Mouse (Mus musculus): ENCODE results near the gene Adgrl1. TPM values are rescaled to one million over a fixed set of nuclear protein-coding genes. Genes with fewer than 3 reads are reported as not detected.
"Not testable (repeated sequence)": the region's sequence is repeated elsewhere in the genome, so short reads cannot be mapped to it uniquely, and the experiment has no call there.

The Adgrl1 gene
- total RNA-seq, 1 experiment: 119 TPM

- no peak for TF ChIP-seq CHD2 (IDR thresholded peaks at IDR 0.05; ENCODE audit: low read depth, low read length)
- TF ChIP-seq HCFC1 (IDR thresholded peaks at IDR 0.05; ENCODE audit: borderline replicate concordance, insufficient read depth, low read length): no peak
- TF ChIP-seq ZC3H11A (IDR thresholded peaks at IDR 0.05; ENCODE audit: borderline replicate concordance, low read depth, low read length): no peak
- TF ChIP-seq MAFK (IDR thresholded peaks at IDR 0.05; ENCODE audit: insufficient read depth, low read depth, low read length): no peak
- no peak for TF ChIP-seq ZNF384 (IDR thresholded peaks at IDR 0.05; ENCODE audit: low read depth, low read length)
- Histone ChIP-seq H3K27ac (ENCODE audit: insufficient read depth, low read depth, low read length, poor library complexity, severe bottlenecking) (no peak overlapping the region), H3K4me3 (ENCODE audit: insufficient read depth in 1 of 2, low read depth in 1 of 2, low read length in 2 of 2, poor library complexity in 1 of 2, severe bottlenecking in 1 of 2) (no peak overlapping the region), H3K9me3 (ENCODE audit: control insufficient read depth, insufficient read depth, low read depth, low read length) (no peaks in the 10 kb centered on the region), H3K4me1 (ENCODE audit: control insufficient read depth in 2 of 2, insufficient read depth in 2 of 2, low read length in 2 of 2, poor library complexity in 1 of 2) (no peaks in the 10 kb centered on the region; a peak in 1 of 4 replicates), H3K36me3 (ENCODE audit: control insufficient read depth, insufficient read depth, low read length, poor library complexity, severe bottlenecking) (peaks cover 10% of the 10 kb centered on the region; the same call in 1 of the 2 replicates), H3K9ac (ENCODE audit: insufficient read depth, low read depth, low read length, poor library complexity, severe bottlenecking) (no peak overlapping the region)
- DNase-seq (ENCODE audit: low read depth, low spot score): no peak
- in situ Hi-C loops (cut with MboI; ENCODE audit: low sequenced_read_pairs in 2 of 2, unreplicated experiment in 2 of 2): no loop called here
Observed at GRCm38 (mm10) chr8:83980845-83981244, 80.9 kb downstream of the Adgrl1 start.

GRCm38 (mm10) chr8:83981533-83981932 lies 81.6 kb downstream of the Adgrl1 start:
- no peak overlapping the region for H3K4me3 ChIP-seq (ENCODE audit: insufficient read depth in 1 of 2, low read depth in 1 of 2, low read length in 2 of 2, poor library complexity in 1 of 2, severe bottlenecking in 1 of 2)
- H3K36me3 ChIP-seq (ENCODE audit: control insufficient read depth, insufficient read depth, low read length, poor library complexity, severe bottlenecking): peaks cover 11% of the 10 kb centered on the region; the same call in 1 of the 2 replicates
- no peaks in the 10 kb centered on the region; a peak in 1 of 4 replicates for H3K4me1 ChIP-seq (ENCODE audit: control insufficient read depth in 2 of 2, insufficient read depth in 2 of 2, low read length in 2 of 2, poor library complexity in 1 of 2)
- no peak for DNase-seq (ENCODE audit: low read depth, low spot score)
- no peak overlapping the region for H3K27ac ChIP-seq (ENCODE audit: insufficient read depth, low read depth, low read length, poor library complexity, severe bottlenecking)
- no peaks in the 10 kb centered on the region for H3K9me3 ChIP-seq (ENCODE audit: control insufficient read depth, insufficient read depth, low read depth, low read length)
- in situ Hi-C loops (cut with MboI; ENCODE audit: low sequenced_read_pairs in 2 of 2, unreplicated experiment in 2 of 2): no loop called here
- no peak overlapping the region for H3K9ac ChIP-seq (ENCODE audit: insufficient read depth, low read depth, low read length, poor library complexity, severe bottlenecking)
- TF ChIP-seq CHD2 (IDR thresholded peaks at IDR 0.05; ENCODE audit: low read depth, low read length): no peak
- no peak for TF ChIP-seq HCFC1 (IDR thresholded peaks at IDR 0.05; ENCODE audit: borderline replicate concordance, insufficient read depth, low read length)
- no peak for TF ChIP-seq MAFK (IDR thresholded peaks at IDR 0.05; ENCODE audit: insufficient read depth, low read depth, low read length)
- TF ChIP-seq ZC3H11A (IDR thresholded peaks at IDR 0.05; ENCODE audit: borderline replicate concordance, low read depth, low read length): no peak
- no peak for TF ChIP-seq ZNF384 (IDR thresholded peaks at IDR 0.05; ENCODE audit: low read depth, low read length)

GRCm38 (mm10) chr8:83982449-83982848 lies 82.5 kb downstream of the Adgrl1 start:
- TF ChIP-seq CHD2 (IDR thresholded peaks at IDR 0.05; ENCODE audit: low read depth, low read length) (no peak), HCFC1 (IDR thresholded peaks at IDR 0.05; ENCODE audit: borderline replicate concordance, insufficient read depth, low read length) (no peak), ZC3H11A (IDR thresholded peaks at IDR 0.05; ENCODE audit: borderline replicate concordance, low read depth, low read length) (no peak), MAFK (IDR thresholded peaks at IDR 0.05; ENCODE audit: insufficient read depth, low read depth, low read length) (no peak), ZNF384 (IDR thresholded peaks at IDR 0.05; ENCODE audit: low read depth, low read length) (no peak)
- Histone ChIP-seq H3K27ac (ENCODE audit: insufficient read depth, low read depth, low read length, poor library complexity, severe bottlenecking) (no peak overlapping the region), H3K9me3 (ENCODE audit: control insufficient read depth, insufficient read depth, low read depth, low read length) (no peaks in the 10 kb centered on the region), H3K9ac (ENCODE audit: insufficient read depth, low read depth, low read length, poor library complexity, severe bottlenecking) (no peak overlapping the region), H3K36me3 (ENCODE audit: control insufficient read depth, insufficient read depth, low read length, poor library complexity, severe bottlenecking) (peaks cover 17% of the 10 kb centered on the region; the same call in 1 of the 2 replicates), H3K4me1 (ENCODE audit: control insufficient read depth in 2 of 2, insufficient read depth in 2 of 2, low read length in 2 of 2, poor library complexity in 1 of 2) (no peaks in the 10 kb centered on the region; a peak in 1 of 4 replicates), H3K4me3 (ENCODE audit: insufficient read depth in 1 of 2, low read depth in 1 of 2, low read length in 2 of 2, poor library complexity in 1 of 2, severe bottlenecking in 1 of 2) (no peak overlapping the region)
- no peak for DNase-seq (ENCODE audit: low read depth, low spot score)
- in situ Hi-C loops (cut with MboI; ENCODE audit: low sequenced_read_pairs in 2 of 2, unreplicated experiment in 2 of 2): no loop called here

- in situ Hi-C loops (cut with MboI; ENCODE audit: low sequenced_read_pairs in 2 of 2, unreplicated experiment in 2 of 2); H3K4me1 ChIP-seq (ENCODE audit: control insufficient read depth in 2 of 2, insufficient read depth in 2 of 2, low read length in 2 of 2, poor library complexity in 1 of 2); H3K9me3 ChIP-seq (ENCODE audit: control insufficient read depth, insufficient read depth, low read depth, low read length); H3K27ac ChIP-seq (ENCODE audit: insufficient read depth, low read depth, low read length, poor library complexity, severe bottlenecking); H3K9ac ChIP-seq (ENCODE audit: insufficient read depth, low read depth, low read length, poor library complexity, severe bottlenecking); DNase-seq (ENCODE audit: low read depth, low spot score); H3K4me3 ChIP-seq (ENCODE audit: insufficient read depth in 1 of 2, low read depth in 1 of 2, low read length in 2 of 2, poor library complexity in 1 of 2, severe bottlenecking in 1 of 2): not testable (repeated sequence)
- peaks cover 17% of the 10 kb centered on the region; the same call in 1 of the 2 replicates for H3K36me3 ChIP-seq (ENCODE audit: control insufficient read depth, insufficient read depth, low read length, poor library complexity, severe bottlenecking)
Observed at GRCm38 (mm10) chr8:83983222-83983621, 83.3 kb downstream of the Adgrl1 start.

- Histone ChIP-seq H3K4me3 (ENCODE audit: insufficient read depth in 1 of 2, low read depth in 1 of 2, low read length in 2 of 2, poor library complexity in 1 of 2, severe bottlenecking in 1 of 2) (no peak overlapping the region), H3K36me3 (ENCODE audit: control insufficient read depth, insufficient read depth, low read length, poor library complexity, severe bottlenecking) (peaks cover 7% of the 10 kb centered on the region; the same call in 1 of the 2 replicates), H3K4me1 (ENCODE audit: control insufficient read depth in 2 of 2, insufficient read depth in 2 of 2, low read length in 2 of 2, poor library complexity in 1 of 2) (peaks cover 0 to 4% of the 10 kb centered on the region in 2 experiments; a peak in 1 of 4 replicates), H3K9ac (ENCODE audit: insufficient read depth, low read depth, low read length, poor library complexity, severe bottlenecking) (no peak overlapping the region), H3K9me3 (ENCODE audit: control insufficient read depth, insufficient read depth, low read depth, low read length) (no peaks in the 10 kb centered on the region), H3K27ac (ENCODE audit: insufficient read depth, low read depth, low read length, poor library complexity, severe bottlenecking) (no peak overlapping the region)
- no peak for DNase-seq (ENCODE audit: low read depth, low spot score)
- TF ChIP-seq CHD2 (IDR thresholded peaks at IDR 0.05; ENCODE audit: low read depth, low read length) (no peak), ZC3H11A (IDR thresholded peaks at IDR 0.05; ENCODE audit: borderline replicate concordance, low read depth, low read length) (no peak), MAFK (IDR thresholded peaks at IDR 0.05; ENCODE audit: insufficient read depth, low read depth, low read length) (no peak), ZNF384 (IDR thresholded peaks at IDR 0.05; ENCODE audit: low read depth, low read length) (no peak), HCFC1 (IDR thresholded peaks at IDR 0.05; ENCODE audit: borderline replicate concordance, insufficient read depth, low read length) (no peak)
- in situ Hi-C loops (cut with MboI; ENCODE audit: low sequenced_read_pairs in 2 of 2, unreplicated experiment in 2 of 2): no loop called here
Observed at GRCm38 (mm10) chr8:83989243-83989642, 89.3 kb downstream of the Adgrl1 start.
